In the genomic region with DNA sequence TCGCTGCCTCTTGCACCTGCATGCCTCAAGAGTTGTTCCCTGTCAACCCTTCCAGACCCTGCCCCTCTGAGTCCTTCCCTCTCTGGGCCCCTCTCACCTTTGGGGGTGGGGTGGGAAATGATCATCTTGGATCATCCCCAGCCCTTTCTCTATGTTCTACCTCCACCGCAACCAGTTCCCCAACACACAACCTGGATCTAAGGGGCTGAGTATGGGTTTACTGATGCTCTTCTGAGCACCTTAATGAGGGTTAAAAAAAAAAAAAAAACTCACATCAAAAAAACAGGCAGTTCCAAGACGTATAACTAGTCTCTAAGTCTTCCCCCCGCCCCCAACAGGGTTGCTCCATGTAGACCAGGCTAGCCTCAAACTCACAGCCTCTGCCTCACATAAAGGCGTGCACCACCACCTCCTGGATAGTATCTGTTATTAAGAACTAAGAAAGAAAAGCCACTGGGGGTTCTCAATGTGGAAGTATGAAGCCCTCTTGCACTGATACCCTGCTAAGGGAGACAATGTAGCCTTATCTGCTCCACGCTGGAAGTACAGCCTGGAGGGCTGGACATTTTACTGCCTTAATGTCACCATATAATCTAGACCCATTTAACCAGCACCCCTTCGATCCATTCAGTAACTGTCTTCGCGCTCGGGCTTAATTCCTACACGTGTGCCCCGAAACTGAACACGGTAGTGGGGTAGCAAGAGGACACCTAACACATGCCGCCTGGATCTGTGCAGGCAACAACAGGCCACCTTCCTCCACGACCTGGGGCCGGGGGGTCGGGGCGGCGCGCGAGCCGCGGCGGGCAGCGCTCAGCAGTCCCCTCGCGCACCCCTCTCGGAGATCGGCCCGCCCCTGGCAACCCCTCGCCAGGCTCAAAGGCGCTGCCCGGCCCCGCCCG, we compare ENCODE assay signal across 8 mouse cellular contexts. TPM values are rescaled to one million over a fixed set of nuclear protein-coding genes. Genes with fewer than 3 reads are reported as not detected.
A peak's percentile ranks its signal among the peaks of the same experiment; 100 is the strongest.
DNase-seq lines count a peak whose midpoint lies in the region; ATAC-seq and TF ChIP-seq lines count a peak whose summit lies in the region.

No protein-coding gene starts in this region.

- H3K4me2 ChIP-seq in heart, embryonic 16.5 days (ENCODE audit: low read depth, low read length): peak overlapping the region; percentile 65

- WGBS in heart, embryonic 16.5 days: 6% methylated on average over 32 of the region's 35 CpGs
- WGBS in midbrain, embryonic 10.5 days: 7% methylated on average over 34 of the region's 35 CpGs

- peak overlapping the region; percentile 97 for H3K4me3 ChIP-seq in left cerebral cortex, adult 2 months
- H3K4me3 ChIP-seq in heart, embryonic 16.5 days (ENCODE audit: low read length): peak overlapping the region; percentile 93
- peak overlapping the region; percentile 82 for H3K4me3 ChIP-seq in midbrain, embryonic 10.5 days

- H3K9ac ChIP-seq in heart, embryonic 16.5 days (ENCODE audit: low read length): peak overlapping the region; percentile 94

- H3K4me1 ChIP-seq in heart, embryonic 16.5 days (ENCODE audit: control insufficient read depth, insufficient read depth, low read length): peaks cover 24% of the 10 kb centered on the region
- H3K4me1 ChIP-seq in midbrain, embryonic 10.5 days: peaks cover 34% of the 10 kb centered on the region

- H3K27ac ChIP-seq in left cerebral cortex, adult 2 months: peak overlapping the region; percentile 87
- H3K27ac ChIP-seq in heart, embryonic 16.5 days (ENCODE audit: low read length): peak overlapping the region; percentile 94
- peak overlapping the region; percentile 91 for H3K27ac ChIP-seq in midbrain, embryonic 10.5 days (replicated peaks)

- H3K36me3 ChIP-seq in heart, embryonic 16.5 days (ENCODE audit: control insufficient read depth, insufficient read depth): peaks cover 12% of the 10 kb centered on the region
- peaks cover 49% of the 10 kb centered on the region for H3K36me3 ChIP-seq in midbrain, embryonic 10.5 days

- no peak; the same call in 1 of the 2 replicates for ATAC-seq in heart, embryonic 16.5 days (replicated peaks; ENCODE audit: extremely low read depth, insufficient read depth, low FRiP score)

- DNase-seq in left cerebral cortex, adult 2 months (ENCODE audit: extremely low spot score in 1 of 2, low spot score in 2 of 2): no peak
- no peak for DNase-seq in left cerebral cortex, postnatal 25 days (ENCODE audit: low spot score in 2 of 2)
- DNase-seq in c-Kit-positive CD71-positive TER-119-negative erythroid progenitor cells, embryonic 14.5 days (ENCODE audit: low read depth): peak; percentile 29
- DNase-seq in midbrain, embryonic 10.5 days (ENCODE audit: low spot score): no peak
- no peak for DNase-seq in ovary, postnatal 36 days (ENCODE audit: low spot score)
- no peak for DNase-seq in layer of hippocampus, postnatal 25 days (ENCODE audit: extremely low spot score in 1 of 2, low spot score in 1 of 2)
- DNase-seq in spleen, postnatal 14 days (ENCODE audit: low spot score in 2 of 2): no peak

- intact Hi-C loops in left cerebral cortex, adult 2 months (cut with DNase I): no loop called here
- intact Hi-C loops in left cerebral cortex, postnatal 25 days (cut with DNase I): no loop called here

- no peaks in the 10 kb centered on the region for H3K9me3 ChIP-seq in heart, embryonic 16.5 days (replicated peaks; ENCODE audit: control insufficient read depth, low read length)
- H3K9me3 ChIP-seq in midbrain, embryonic 10.5 days (replicated peaks): no peaks in the 10 kb centered on the region

- no peak for TF ChIP-seq CTCF in left cerebral cortex, adult 2 months (IDR thresholded peaks at IDR 0.05)

- no peaks in the 10 kb centered on the region for H3K27me3 ChIP-seq in heart, embryonic 16.5 days (ENCODE audit: control insufficient read depth, insufficient read depth, low read length)
- H3K27me3 ChIP-seq in midbrain, embryonic 10.5 days (ENCODE audit: low read depth, poor library complexity, severe bottlenecking): no peaks in the 10 kb centered on the region

RNA-seq across cellular contexts. Expression of a gene that starts 0.7 kb away (rescaled TPM):
- total RNA-seq in left cerebral cortex, adult 2 months (2021): 10 to 100 TPM; 62.4 to 67.5 TPM
- total RNA-seq in left cerebral cortex, postnatal 25 days (2021): 10 to 100 TPM; 60.9 to 69.4 TPM
- polyA plus RNA-seq in heart, embryonic 16.5 days (2015; fragmentation: Nextera tagmentation; extraction: Ambion mirVana): 116 and 138 TPM in 2 replicates
- polyA plus RNA-seq in midbrain, embryonic 10.5 days (2016; fragmentation: Nextera tagmentation; extraction: Ambion mirVana): 137 and 147 TPM in 2 replicates
- total RNA-seq in layer of hippocampus, postnatal 25 days (2021): 10 to 100 TPM; 62.2 to 67.3 TPM

RNA-seq across cellular contexts. Expression of a gene that starts 0.9 kb away (rescaled TPM):
- total RNA-seq in left cerebral cortex, adult 2 months (2021): 10 to 100 TPM; 10.6 to 11.2 TPM
- 1 to 10 TPM; 8.6 to 9.7 TPM for total RNA-seq in left cerebral cortex, postnatal 25 days (2021)
- 1.8 and 3.0 TPM in 2 replicates for polyA plus RNA-seq in heart, embryonic 16.5 days (2015; fragmentation: Nextera tagmentation; extraction: Ambion mirVana)
- 5.1 and 6.2 TPM in 2 replicates for polyA plus RNA-seq in midbrain, embryonic 10.5 days (2016; fragmentation: Nextera tagmentation; extraction: Ambion mirVana)
- total RNA-seq in layer of hippocampus, postnatal 25 days (2021): 10 to 100 TPM; 11.2 to 17.3 TPM

RNA-seq across cellular contexts. Expression of a gene that starts 18.6 kb away (rescaled TPM):
- 10 to 100 TPM; 17.4 to 18.3 TPM for total RNA-seq in left cerebral cortex, adult 2 months (2021)
- total RNA-seq in left cerebral cortex, postnatal 25 days (2021): 10 to 100 TPM; 18.7 to 20.2 TPM
- 17.3 and 18.0 TPM in 2 replicates for polyA plus RNA-seq in heart, embryonic 16.5 days (2015; fragmentation: Nextera tagmentation; extraction: Ambion mirVana)
- 21.0 and 21.1 TPM in 2 replicates for polyA plus RNA-seq in midbrain, embryonic 10.5 days (2016; fragmentation: Nextera tagmentation; extraction: Ambion mirVana)
- total RNA-seq in layer of hippocampus, postnatal 25 days (2021): 10 to 100 TPM; 21.6 to 26.5 TPM

RNA-seq across cellular contexts. Expression of a gene that starts 28.9 kb away (rescaled TPM):
- 10 to 100 TPM; 83.4 to 90.2 TPM for total RNA-seq in left cerebral cortex, adult 2 months (2021)
- 10 to 100 TPM; 76.2 to 81.5 TPM for total RNA-seq in left cerebral cortex, postnatal 25 days (2021)
- polyA plus RNA-seq in heart, embryonic 16.5 days (2015; fragmentation: Nextera tagmentation; extraction: Ambion mirVana): 1.0 and 1.4 TPM in 2 replicates
- polyA plus RNA-seq in midbrain, embryonic 10.5 days (2016; fragmentation: Nextera tagmentation; extraction: Ambion mirVana): 0.57 and 0.72 TPM in 2 replicates
- total RNA-seq in layer of hippocampus, postnatal 25 days (2021): 10 to 100 TPM; 91.4 to 98.9 TPM
